Mouse (Mus musculus): ENCODE results near the gene Zfp626. TPM values are rescaled to one million over a fixed set of nuclear protein-coding genes. Genes with fewer than 3 reads are reported as not detected.
"Not testable (repeated sequence)": the region's sequence is repeated elsewhere in the genome, so short reads cannot be mapped to it uniquely, and the experiment has no call there.

Zfp626 gene
- total RNA-seq (2021), result 1 to 10 TPM; 5.1 to 5.2 TPM
- polyA plus RNA-seq (2012; rRNA removed), result 0.68 and 1.4 TPM in 2 replicates
- long read RNA-seq, result 0 reads

DNA sequence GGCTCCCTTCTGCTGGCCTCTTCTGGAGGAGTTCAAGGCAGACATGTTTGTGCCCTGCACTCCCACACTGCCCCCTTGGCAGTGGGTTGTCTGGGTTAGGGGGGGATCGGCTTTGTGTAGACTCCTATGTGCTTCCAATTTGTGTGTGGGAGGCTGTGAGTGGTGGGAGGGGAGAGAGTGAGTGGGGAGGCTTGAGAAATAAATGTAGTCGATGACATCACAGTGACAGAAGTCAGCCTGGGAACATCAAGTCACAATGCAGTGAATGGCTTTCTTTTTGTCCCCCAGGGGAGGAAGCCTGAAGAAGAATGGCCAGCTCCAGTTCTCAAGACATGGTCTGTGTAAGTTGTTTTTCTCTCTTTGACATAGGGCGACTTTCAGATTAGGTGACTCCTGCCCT lies at the start of gene Zfp626:
TSS of gene Zfp626 (plus strand) at position 301 of the 400 bp plus-strand sequence.
- H3K36me3 ChIP-seq (ENCODE audit: control insufficient read depth, insufficient read depth, low read length); H3K4me1 ChIP-seq (ENCODE audit: control insufficient read depth, insufficient read depth, low read length); H3K79me2 ChIP-seq (replicated peaks; ENCODE audit: control insufficient read depth, insufficient read depth, low read length); H3K27me3 ChIP-seq (ENCODE audit: control insufficient read depth, insufficient read depth, low read length); DNase-seq; H3K4me3 ChIP-seq; H3K27ac ChIP-seq; H3K9ac ChIP-seq (ENCODE audit: low read depth, low read length); intact Hi-C loops (cut with DNase I): not testable (repeated sequence)
- WGBS, result 76% methylated on average over 3 of the region's 3 CpGs

DNA sequence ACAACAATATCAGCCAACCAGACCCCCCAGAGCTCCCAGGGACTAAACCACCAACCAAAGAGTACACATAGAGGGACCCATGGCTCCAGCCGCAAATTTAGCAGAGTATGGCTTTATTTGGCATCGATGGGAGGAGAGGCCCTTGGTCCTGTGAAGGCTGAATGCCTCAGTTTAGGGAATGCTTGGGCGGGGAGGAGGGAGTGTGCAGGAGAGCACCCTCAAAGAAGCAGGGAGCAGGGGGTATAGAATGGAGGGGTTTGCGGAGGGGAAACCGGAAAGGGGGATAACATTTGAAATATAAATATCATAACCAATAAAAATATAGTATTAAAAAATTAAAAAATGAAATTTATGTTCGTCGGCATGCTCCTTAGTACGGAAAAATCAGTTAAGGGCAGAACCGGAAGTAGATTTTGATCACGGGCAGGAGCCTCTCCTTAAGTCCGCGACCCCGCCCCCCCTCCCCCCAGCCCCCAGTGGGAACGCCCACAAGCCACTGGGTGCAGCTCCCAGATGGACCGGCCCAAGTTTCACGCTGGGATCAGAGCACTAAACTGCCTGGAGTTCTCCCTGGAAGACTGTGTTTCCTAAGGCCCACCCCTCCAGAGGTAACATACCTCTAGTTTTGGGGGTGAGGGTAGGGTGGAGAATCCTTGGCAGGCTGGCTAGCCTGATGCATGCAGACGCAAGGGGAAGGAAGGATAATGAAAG lies 41.7 kb upstream of the Zfp626 start:
- WGBS, result 8% methylated on average over 17 of the region's 17 CpGs
- Histone ChIP-seq H3K4me3 (no peak overlapping the region), H3K9ac (ENCODE audit: low read depth, low read length) (no peak overlapping the region), H3K27ac (no peak overlapping the region), H3K4me1 (ENCODE audit: control insufficient read depth, insufficient read depth, low read length) (no peaks in the 10 kb centered on the region), H3K27me3 (ENCODE audit: control insufficient read depth, insufficient read depth, low read length) (no peaks in the 10 kb centered on the region), H3K79me2 (replicated peaks; ENCODE audit: control insufficient read depth, insufficient read depth, low read length) (no peaks in the 10 kb centered on the region), H3K36me3 (ENCODE audit: control insufficient read depth, insufficient read depth, low read length) (no peaks in the 10 kb centered on the region)
- no peak for DNase-seq
- TF ChIP-seq EP300 (IDR thresholded peaks at IDR 0.05; ENCODE audit: insufficient read depth, low read depth, low read length), result no peak
- no peak for TF ChIP-seq POLR2A (IDR thresholded peaks at IDR 0.05; ENCODE audit: insufficient read depth, low read depth, low read length)
- no peak for TF ChIP-seq CTCF (IDR thresholded peaks at IDR 0.05)
- intact Hi-C loops (cut with DNase I), result no loop called here

DNA sequence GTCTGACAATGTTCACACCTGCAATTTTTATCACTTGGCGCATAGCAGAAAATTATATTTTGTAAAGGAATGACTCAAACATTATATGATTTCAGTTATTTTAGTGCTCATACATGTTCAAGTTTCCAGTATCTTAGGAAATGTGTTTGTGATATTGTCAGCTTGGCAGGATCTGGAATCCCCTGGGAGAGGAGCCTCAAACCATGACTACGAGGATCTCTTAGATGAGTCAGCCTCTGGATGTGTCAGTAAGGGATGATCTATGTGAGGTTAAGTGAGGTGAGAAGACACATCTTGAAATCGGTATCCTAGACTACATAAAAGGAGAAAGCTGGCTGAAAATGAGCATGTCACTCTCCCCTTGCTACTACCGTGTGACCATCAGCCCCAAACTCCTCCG lies 17.7 kb upstream of the Zfp626 start:
- WGBS, result 76% methylated on average over 5 of the region's 5 CpGs
- no peak for DNase-seq

DNA sequence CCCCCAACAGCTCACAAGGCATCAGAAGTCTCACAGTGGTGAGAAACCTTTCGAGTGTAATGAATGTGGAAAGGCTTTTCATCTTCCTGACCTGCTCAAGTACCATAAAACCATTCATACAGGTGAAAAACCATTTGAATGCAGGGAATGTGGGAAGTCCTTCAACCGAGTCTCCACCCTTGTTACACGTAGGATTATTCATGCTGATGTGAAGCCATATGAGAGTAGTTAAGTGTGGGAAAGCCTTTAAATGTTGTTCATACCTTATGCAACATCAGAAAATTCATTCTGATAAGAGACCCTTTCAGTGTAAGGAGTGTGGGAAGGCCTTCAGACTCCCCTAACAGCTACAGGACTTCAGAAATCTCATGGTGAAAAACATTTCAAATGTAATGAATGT lies 13.1 kb upstream of the Zfp626 start:
- H3K4me1 ChIP-seq (ENCODE audit: control insufficient read depth, insufficient read depth, low read length); DNase-seq; intact Hi-C loops (cut with DNase I); H3K36me3 ChIP-seq (ENCODE audit: control insufficient read depth, insufficient read depth, low read length); H3K27me3 ChIP-seq (ENCODE audit: control insufficient read depth, insufficient read depth, low read length); H3K4me3 ChIP-seq; H3K9ac ChIP-seq (ENCODE audit: low read depth, low read length); H3K79me2 ChIP-seq (replicated peaks; ENCODE audit: control insufficient read depth, insufficient read depth, low read length); H3K27ac ChIP-seq: not testable (repeated sequence)
- WGBS, result 59% methylated on average over 3 of the region's 3 CpGs

More for the DNA sequence above, 17.7 kb upstream of the Zfp626 start:
- no peak overlapping the region for H3K4me3 ChIP-seq
- no peak overlapping the region for H3K27ac ChIP-seq
- no peak overlapping the region for H3K9ac ChIP-seq (ENCODE audit: low read depth, low read length)
- H3K36me3 ChIP-seq (ENCODE audit: control insufficient read depth, insufficient read depth, low read length), result no peaks in the 10 kb centered on the region
- H3K79me2 ChIP-seq (replicated peaks; ENCODE audit: control insufficient read depth, insufficient read depth, low read length), result no peaks in the 10 kb centered on the region
- intact Hi-C loops (cut with DNase I), result no loop called here
- H3K4me1 ChIP-seq (ENCODE audit: control insufficient read depth, insufficient read depth, low read length), result no peaks in the 10 kb centered on the region; the same call in 1 of the 2 replicates
- TF ChIP-seq POLR2A (IDR thresholded peaks at IDR 0.05; ENCODE audit: insufficient read depth, low read depth, low read length) (no peak), EP300 (IDR thresholded peaks at IDR 0.05; ENCODE audit: insufficient read depth, low read depth, low read length) (no peak), CTCF (IDR thresholded peaks at IDR 0.05) (no peak)
- H3K27me3 ChIP-seq (ENCODE audit: control insufficient read depth, insufficient read depth, low read length), result no peaks in the 10 kb centered on the region

DNA sequence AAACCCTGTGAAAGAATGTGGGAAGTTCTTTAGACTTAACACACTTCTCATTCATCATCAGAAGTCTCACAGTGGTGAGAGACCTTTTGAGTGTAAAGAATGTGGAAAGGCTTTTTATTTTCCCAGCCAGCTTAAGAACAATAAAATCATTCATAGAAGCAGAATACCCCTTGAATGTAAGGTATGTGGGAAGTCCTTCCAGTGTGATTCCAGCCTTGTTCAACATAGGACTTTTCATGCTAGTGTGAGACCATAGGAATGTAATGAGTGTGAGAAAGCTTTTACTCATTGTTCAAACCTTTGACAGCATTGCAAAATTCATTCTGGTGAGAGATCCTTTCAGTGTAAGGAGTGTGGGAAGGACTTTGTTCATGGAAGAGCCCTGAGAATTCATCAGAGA lies 12.4 kb upstream of the Zfp626 start:
- Histone ChIP-seq H3K4me3 (no peak overlapping the region), H3K27me3 (ENCODE audit: control insufficient read depth, insufficient read depth, low read length) (peaks cover 2% of the 10 kb centered on the region; the same call in 1 of the 2 replicates), H3K9ac (ENCODE audit: low read depth, low read length) (no peak overlapping the region), H3K4me1 (ENCODE audit: control insufficient read depth, insufficient read depth, low read length) (no peaks in the 10 kb centered on the region), H3K36me3 (ENCODE audit: control insufficient read depth, insufficient read depth, low read length) (no peaks in the 10 kb centered on the region), H3K79me2 (replicated peaks; ENCODE audit: control insufficient read depth, insufficient read depth, low read length) (no peaks in the 10 kb centered on the region), H3K27ac (no peak overlapping the region)
- TF ChIP-seq POLR2A (IDR thresholded peaks at IDR 0.05; ENCODE audit: insufficient read depth, low read depth, low read length) (no peak), EP300 (IDR thresholded peaks at IDR 0.05; ENCODE audit: insufficient read depth, low read depth, low read length) (no peak), CTCF (IDR thresholded peaks at IDR 0.05) (no peak)
- intact Hi-C loops (cut with DNase I), result no loop called here
- DNase-seq, result no peak

DNA sequence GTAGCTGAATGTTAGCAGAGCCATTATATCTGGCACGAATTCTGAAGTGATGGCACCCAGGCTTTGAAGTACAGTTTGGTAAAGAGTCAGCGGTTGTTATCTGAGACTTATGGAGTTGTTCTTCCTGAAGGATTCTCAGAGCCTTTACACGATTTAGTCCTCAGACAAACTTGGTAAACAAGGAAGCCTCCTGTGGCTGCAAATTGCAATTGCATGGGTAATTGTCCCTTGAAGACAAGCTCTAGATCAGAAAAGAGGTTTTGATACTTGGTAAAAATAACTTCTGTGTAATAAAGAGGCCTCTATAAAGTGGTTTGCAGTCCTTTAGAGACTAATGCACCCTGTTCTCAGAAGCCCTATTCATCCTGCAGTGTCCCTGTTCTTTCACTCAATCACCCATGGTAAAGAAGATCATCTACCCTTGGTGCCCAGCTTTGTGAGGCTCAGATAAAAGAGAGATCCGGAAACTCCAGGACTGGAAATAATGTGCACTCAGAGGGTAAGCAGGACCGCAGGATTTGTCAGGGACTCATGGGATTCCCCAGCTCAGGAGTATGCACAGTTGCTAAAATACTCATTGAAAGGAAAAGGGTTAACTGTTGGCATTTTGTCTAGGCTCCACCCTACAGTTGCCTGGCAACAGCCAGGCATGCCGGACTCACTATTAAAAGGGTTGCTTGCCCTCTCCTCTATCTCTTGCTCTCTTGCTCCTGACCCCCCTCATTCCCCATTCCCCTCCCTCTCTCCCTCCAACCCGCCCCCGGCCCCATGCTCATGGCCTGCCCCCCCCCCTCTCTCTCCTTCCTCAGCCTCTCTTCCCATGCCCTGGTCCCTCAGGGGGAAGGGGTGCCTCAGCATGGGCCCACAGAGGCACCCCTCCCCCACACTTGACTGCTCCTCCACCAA lies 8.8 kb upstream of the Zfp626 start:
- no peaks in the 10 kb centered on the region for H3K4me1 ChIP-seq (ENCODE audit: control insufficient read depth, insufficient read depth, low read length)
- intact Hi-C loops (cut with DNase I), result no loop called here
- H3K36me3 ChIP-seq (ENCODE audit: control insufficient read depth, insufficient read depth, low read length), result no peaks in the 10 kb centered on the region
- no peak overlapping the region for H3K27ac ChIP-seq
- no peak for DNase-seq
- H3K79me2 ChIP-seq (replicated peaks; ENCODE audit: control insufficient read depth, insufficient read depth, low read length), result no peaks in the 10 kb centered on the region
- no peak overlapping the region for H3K9ac ChIP-seq (ENCODE audit: low read depth, low read length)
- no peak overlapping the region for H3K4me3 ChIP-seq
- H3K27me3 ChIP-seq (ENCODE audit: control insufficient read depth, insufficient read depth, low read length), result peaks cover 2% of the 10 kb centered on the region; the same call in 1 of the 2 replicates
- 36% methylated on average over 7 of the region's 8 CpGs for WGBS
- TF ChIP-seq EP300 (IDR thresholded peaks at IDR 0.05; ENCODE audit: insufficient read depth, low read depth, low read length) (no peak), POLR2A (IDR thresholded peaks at IDR 0.05; ENCODE audit: insufficient read depth, low read depth, low read length) (no peak), CTCF (IDR thresholded peaks at IDR 0.05) (no peak)
